Comparison of ENCODE assay signal across 12 mouse cellular contexts in the genomic region with DNA sequence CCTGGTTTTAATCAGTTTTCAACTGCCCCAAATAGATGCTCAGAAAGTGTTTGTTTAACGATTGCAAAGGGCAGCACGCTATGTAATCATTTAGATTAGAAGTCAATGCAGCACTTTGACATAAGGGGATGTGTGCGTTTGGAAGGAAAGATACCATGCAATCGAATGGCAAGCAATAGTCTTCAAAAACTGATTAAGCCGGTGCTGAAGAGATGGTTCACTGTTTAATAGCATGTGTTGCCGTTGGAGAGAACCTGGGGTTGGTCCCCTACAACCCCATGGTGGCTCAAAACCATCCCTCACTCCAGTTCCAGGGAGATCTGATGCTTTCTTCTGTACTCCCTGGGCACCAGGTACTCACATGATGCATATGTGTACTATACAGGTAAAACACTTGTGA. TPM values are rescaled to one million over a fixed set of nuclear protein-coding genes. Genes with fewer than 3 reads are reported as not detected.
DNase-seq lines count a peak whose midpoint lies in the region; ATAC-seq and TF ChIP-seq lines count a peak whose summit lies in the region.
"Had no signal": no experiment of that assay in that cellular context is flagged by ENCODE, and none has a peak within 500 bp of the region (broad histone marks: within the 10 kb centered on the region; RNA-seq: fewer than 3 reads in every experiment).

No protein-coding gene starts in this region.

- 91% methylated on average over 6 of the region's 6 CpGs for WGBS in forebrain, embryonic 10.5 days
- WGBS in forebrain, embryonic 16.5 days, result 81% methylated on average over 6 of the region's 6 CpGs
- 9% methylated on average over 6 of the region's 6 CpGs for WGBS in liver, adult 2 months
- 56% methylated on average over 6 of the region's 6 CpGs for WGBS in liver, embryonic 12.5 days (ENCODE audit: insufficient replicate concordance)

- no peaks in the 10 kb centered on the region for H3K27me3 ChIP-seq in forebrain, embryonic 10.5 days (ENCODE audit: poor library complexity, severe bottlenecking)
- H3K27me3 ChIP-seq in forebrain, embryonic 16.5 days (replicated peaks; ENCODE audit: control insufficient read depth, insufficient read depth, low read length), result no peaks in the 10 kb centered on the region
- H3K27me3 ChIP-seq in liver, adult 2 months (ENCODE audit: control insufficient read depth, insufficient read depth, low read length), result no peaks in the 10 kb centered on the region
- H3K27me3 ChIP-seq in liver, embryonic 12.5 days (replicated peaks), result no peaks in the 10 kb centered on the region
- H3K27me3 ChIP-seq: forebrain, embryonic 12.5 days had no signal

- no peaks in the 10 kb centered on the region for H3K9me3 ChIP-seq in forebrain, embryonic 10.5 days
- H3K9me3 ChIP-seq in forebrain, embryonic 16.5 days (ENCODE audit: control insufficient read depth, low read length), result no peaks in the 10 kb centered on the region
- no peaks in the 10 kb centered on the region for H3K9me3 ChIP-seq in liver, embryonic 12.5 days (replicated peaks)
- H3K9me3 ChIP-seq: forebrain, embryonic 12.5 days had no signal

- no peaks in the 10 kb centered on the region for H3K36me3 ChIP-seq in forebrain, embryonic 10.5 days (replicated peaks)
- no peaks in the 10 kb centered on the region for H3K36me3 ChIP-seq in forebrain, embryonic 16.5 days (ENCODE audit: control insufficient read depth, insufficient read depth)
- no peaks in the 10 kb centered on the region for H3K36me3 ChIP-seq in liver, adult 2 months (ENCODE audit: control insufficient read depth, insufficient read depth, low read length)
- no peaks in the 10 kb centered on the region for H3K36me3 ChIP-seq in liver, embryonic 12.5 days
- H3K36me3 ChIP-seq: forebrain, embryonic 12.5 days had no signal

- H3K9ac ChIP-seq in forebrain, embryonic 16.5 days (replicated peaks; ENCODE audit: low read depth, low read length), result no peak overlapping the region
- H3K9ac ChIP-seq in liver, adult 2 months (ENCODE audit: low read depth, low read length), result no peak overlapping the region
- H3K9ac ChIP-seq in liver, embryonic 12.5 days, result no peak overlapping the region

- no peak overlapping the region for H3K4me2 ChIP-seq in forebrain, embryonic 16.5 days (ENCODE audit: low read length)
- H3K4me2 ChIP-seq in liver, embryonic 12.5 days, result peak overlapping the region; percentile 94

- peak overlapping the region; percentile 73; the same call in 1 of the 2 replicates for H3K4me3 ChIP-seq in forebrain, embryonic 10.5 days
- H3K4me3 ChIP-seq in forebrain, embryonic 16.5 days (replicated peaks; ENCODE audit: low read length), result no peak overlapping the region
- H3K4me3 ChIP-seq in liver, adult 2 months (ENCODE audit: insufficient read depth, low read depth, low read length), result peak overlapping the region; percentile 79; the same call in 1 of the 2 replicates
- peak overlapping the region; percentile 18; the same call in 1 of the 2 replicates for H3K4me3 ChIP-seq in bone marrow macrophage, adult 2 months (ENCODE audit: insufficient read depth, low read length)
- no peak overlapping the region for H3K4me3 ChIP-seq in liver, embryonic 12.5 days

- peaks cover 40% of the 10 kb centered on the region for H3K4me1 ChIP-seq in forebrain, embryonic 10.5 days
- peaks cover 8% of the 10 kb centered on the region for H3K4me1 ChIP-seq in forebrain, embryonic 16.5 days (replicated peaks; ENCODE audit: control insufficient read depth, insufficient read depth, low read length)
- H3K4me1 ChIP-seq in liver, adult 2 months (ENCODE audit: control insufficient read depth, insufficient read depth, low read length), result peaks cover 15% of the 10 kb centered on the region
- peaks cover 20% of the 10 kb centered on the region for H3K4me1 ChIP-seq in bone marrow macrophage, adult 2 months (ENCODE audit: control insufficient read depth, insufficient read depth, low read length)
- peaks cover 43% of the 10 kb centered on the region for H3K4me1 ChIP-seq in liver, embryonic 12.5 days

- no peak for TF ChIP-seq POLR2A in liver, adult 2 months (IDR thresholded peaks at IDR 0.05; ENCODE audit: extremely low read depth, insufficient read depth, low read length)
- no peak for TF ChIP-seq POLR2A in bone marrow macrophage, adult 2 months (IDR thresholded peaks at IDR 0.05; ENCODE audit: borderline replicate concordance, low read depth, low read length)

- ATAC-seq in forebrain, embryonic 16.5 days, result no peak
- no peak for ATAC-seq in liver, embryonic 12.5 days
- ATAC-seq: midbrain, embryonic 16.5 days had no signal

- H3K79me2 ChIP-seq in liver, adult 2 months (ENCODE audit: control insufficient read depth, insufficient read depth, low read length), result peaks cover under 1% of the 10 kb centered on the region; the same call in 1 of the 2 replicates

- 0 out of 2 replicates have a peak overlapping the region, but pooled peaks have one; percentile 20 for H3K27ac ChIP-seq in forebrain, embryonic 10.5 days
- no peak overlapping the region for H3K27ac ChIP-seq in forebrain, embryonic 16.5 days (ENCODE audit: low read length)
- H3K27ac ChIP-seq in liver, adult 2 months (replicated peaks; ENCODE audit: insufficient read depth, low read depth, low read length), result peak overlapping the region; percentile 60
- peak overlapping the region; percentile 97 for H3K27ac ChIP-seq in bone marrow macrophage, adult 2 months (ENCODE audit: insufficient read depth, low read depth, low read length)
- 0 out of 2 replicates have a peak overlapping the region, but pooled peaks have one; percentile 82 for H3K27ac ChIP-seq in liver, embryonic 12.5 days
- H3K27ac ChIP-seq: forebrain, embryonic 12.5 days had no signal

- no peak for DNase-seq in forebrain, embryonic 10.5 days (ENCODE audit: extremely low spot score, low spot score)
- DNase-seq in liver, adult 2 months (ENCODE audit: extremely low read depth, low read depth, low spot score), result no peak
- DNase-seq in liver, result no peak
- DNase-seq in natural killer cell, adult 2 months (ENCODE audit: low spot score in 2 of 2), result no peak
- DNase-seq in adrenal gland, postnatal 36 days, result no peak
- DNase-seq: kidney, postnatal 10 days; thymus, postnatal 4 days had no signal

- TF ChIP-seq CTCF in liver, adult 2 months (IDR thresholded peaks at IDR 0.05; ENCODE audit: low read depth, low read length), result no peak
- no peak for TF ChIP-seq CTCF in bone marrow macrophage, adult 2 months (IDR thresholded peaks at IDR 0.05; ENCODE audit: low read depth, low read length)

RNA-seq across cellular contexts. Expression of a gene that starts 4.9 kb away (rescaled TPM):
- 102 and 106 TPM in 2 replicates for polyA plus RNA-seq in forebrain, embryonic 10.5 days (2016; fragmentation: Nextera tagmentation; extraction: Ambion mirVana)
- 70.7 and 78.9 TPM in 2 replicates for polyA plus RNA-seq in forebrain, embryonic 16.5 days (2015; fragmentation: Nextera tagmentation; extraction: Ambion mirVana)
- total RNA-seq in liver, adult 2 months (2014; rRNA removed), result 228 and 280 TPM in 2 replicates
- polyA plus RNA-seq in liver, adult 2 months (2012; rRNA removed), result 234 and 322 TPM in 2 replicates
- 52.2 and 56.9 TPM in 2 replicates for polyA plus RNA-seq in bone marrow macrophage, adult 2 months (2012; ENCODE audit: insufficient read depth, insufficient read length, missing spikeins)
- 28.1 and 28.8 TPM in 2 replicates for polyA plus RNA-seq in liver, embryonic 12.5 days (2016; fragmentation: Nextera tagmentation; extraction: Ambion mirVana)
- total RNA-seq in adrenal gland, postnatal 36 days (2021), result 100 to 1,000 TPM; 613 to 759 TPM

Comparison
In these comparisons a context has a peak if more than half of its experiments do, and no peak if none do; other contexts are left out.
1. H3K4me3 ChIP-seq: peak in forebrain, embryonic 10.5 days (single experiment), liver, adult 2 months (single experiment) and bone marrow macrophage, adult 2 months (single experiment); none in forebrain, embryonic 16.5 days (single experiment) and liver, embryonic 12.5 days (single experiment).